Mouse (Mus musculus): ENCODE data around the gene Akap13. TPM values are rescaled to one million over a fixed set of nuclear protein-coding genes. Genes with fewer than 3 reads are reported as not detected.

The Akap13 gene
- total and polyA plus RNA-seq, 3 experiments = 11.4 to 32.5 (median 27.7) TPM

- TF ChIP-seq KAT2A (IDR thresholded peaks at IDR 0.05; ENCODE audit: insufficient replicate concordance, low read length) = no peak
These were observed at the start of gene Akap13 (continued) for GRCm38 (mm10) chr7:75455223-75456151.

GRCm38 (mm10) chr7:75410641-75411040 lies 44.7 kb upstream of the Akap13 start:
- TF ChIP-seq MXI1 (IDR thresholded peaks at IDR 0.05; ENCODE audit: low read depth, low read length) = no peak
- no peaks in the 10 kb centered on the region for H3K36me3 ChIP-seq (replicated peaks in 1 of 2; ENCODE audit: control insufficient read depth in 1 of 2, insufficient read depth in 1 of 2, low read length in 1 of 2)
- no peak for DNase-seq (ENCODE audit: extremely low read depth)
- no peaks in the 10 kb centered on the region for H3K79me2 ChIP-seq (replicated peaks; ENCODE audit: control insufficient read depth, extremely low read depth, insufficient read depth, poor library complexity, severe bottlenecking)
- H3K9me3 ChIP-seq (replicated peaks; ENCODE audit: low read length) = no peaks in the 10 kb centered on the region
- peaks cover 7 to 30% of the 10 kb centered on the region in 2 experiments for H3K4me1 ChIP-seq (ENCODE audit: control insufficient read depth in 1 of 2, insufficient read depth in 2 of 2)
- H3K9ac ChIP-seq (ENCODE audit: insufficient read depth, low read depth) = no peak overlapping the region
- in situ Hi-C loops (cut with MboI; ENCODE audit: low pct_ligation_motif_present, low pct_unique_long_range_greater_than_20kb, low sequenced_read_pairs) (no loop called here), dilution Hi-C loops (cut with MboI; ENCODE audit: extremely low pct_ligation_motif_present, extremely low pct_unique_long_range_greater_than_20kb, low sequenced_read_pairs) (no loop called here)
- H3K27me3 ChIP-seq (replicated peaks) = no peaks in the 10 kb centered on the region
- H3K4me2 ChIP-seq (ENCODE audit: insufficient read depth, low read depth, poor library complexity, severe bottlenecking) = no peak overlapping the region
- no peak overlapping the region for H3K4me3 ChIP-seq (replicated peaks in 1 of 3; ENCODE audit: low read depth in 2 of 3, low read length in 2 of 3, poor library complexity in 1 of 3)
- no peak overlapping the region for H3K27ac ChIP-seq (ENCODE audit: insufficient read depth, low read depth)

- in situ Hi-C loops (cut with MboI; ENCODE audit: low pct_ligation_motif_present, low pct_unique_long_range_greater_than_20kb, low sequenced_read_pairs) (no loop called here), dilution Hi-C loops (cut with MboI; ENCODE audit: extremely low pct_ligation_motif_present, extremely low pct_unique_long_range_greater_than_20kb, low sequenced_read_pairs) (no loop called here)
- Histone ChIP-seq H3K4me1 (ENCODE audit: control insufficient read depth in 1 of 2, insufficient read depth in 2 of 2) (peaks cover 13 to 36% of the 10 kb centered on the region in 2 experiments), H3K4me3 (replicated peaks in 1 of 3; ENCODE audit: low read depth in 2 of 3, low read length in 2 of 3, poor library complexity in 1 of 3) (no peak overlapping the region), H3K27ac (ENCODE audit: insufficient read depth, low read depth) (no peak overlapping the region), H3K27me3 (replicated peaks) (no peaks in the 10 kb centered on the region), H3K9ac (ENCODE audit: insufficient read depth, low read depth) (no peak overlapping the region), H3K4me2 (ENCODE audit: insufficient read depth, low read depth, poor library complexity, severe bottlenecking) (no peak overlapping the region), H3K79me2 (replicated peaks; ENCODE audit: control insufficient read depth, extremely low read depth, insufficient read depth, poor library complexity, severe bottlenecking) (no peaks in the 10 kb centered on the region), H3K9me3 (replicated peaks; ENCODE audit: low read length) (no peaks in the 10 kb centered on the region), H3K36me3 (replicated peaks in 1 of 2; ENCODE audit: control insufficient read depth in 1 of 2, insufficient read depth in 1 of 2, low read length in 1 of 2) (no peaks in the 10 kb centered on the region)
- no peak for TF ChIP-seq MAFK (IDR thresholded peaks at IDR 0.05; ENCODE audit: insufficient replicate concordance, low read length)
- TF ChIP-seq MAX (IDR thresholded peaks at IDR 0.05; ENCODE audit: low read length) = no peak
- TF ChIP-seq POLR2AphosphoS2 (IDR thresholded peaks at IDR 0.05; ENCODE audit: low read depth, low read length) = no peak
- no peak for TF ChIP-seq GABPA (IDR thresholded peaks at IDR 0.05; ENCODE audit: insufficient replicate concordance, low read depth, low read length)
- TF ChIP-seq NELFE (IDR thresholded peaks at IDR 0.05; ENCODE audit: low read depth, low read length) = no peak
- TF ChIP-seq SIN3A (IDR thresholded peaks at IDR 0.05; ENCODE audit: low read length) = no peak
- TF ChIP-seq SMC3 (IDR thresholded peaks at IDR 0.05; ENCODE audit: low read depth, low read length) = no peak
- TF ChIP-seq KAT2A (IDR thresholded peaks at IDR 0.05; ENCODE audit: insufficient replicate concordance, low read length) = no peak
- no peak for TF ChIP-seq E2F4 (IDR thresholded peaks at IDR 0.05; ENCODE audit: insufficient replicate concordance, low read depth, low read length)
- no peak for TF ChIP-seq ZC3H11A (IDR thresholded peaks at IDR 0.05; ENCODE audit: low read depth, low read length)
- DNase-seq (ENCODE audit: extremely low read depth) = no peak
These were observed 44.1 kb upstream of the Akap13 start for GRCm38 (mm10) chr7:75411226-75411625.
